Mouse (Mus musculus): ENCODE data around the gene Vmn1r210. TPM values are rescaled to one million over a fixed set of nuclear protein-coding genes. Genes with fewer than 3 reads are reported as not detected.

The Vmn1r210 gene
- polyA plus RNA-seq, 1 experiment from 2014 or later, result not detected

Other genes with a start within 250 kb of the Vmn1r210 start
- not detected in 2 replicates for gene Vmn1r205, start 238.3 kb downstream of the Vmn1r210 start, polyA plus RNA-seq (2015; fragmentation: Nextera tagmentation; extraction: Ambion mirVana)
- gene Vmn1r206, start 207.1 kb downstream of the Vmn1r210 start, polyA plus RNA-seq (2015; fragmentation: Nextera tagmentation; extraction: Ambion mirVana), result not detected in 2 replicates
- not detected in 2 replicates for gene Vmn1r207-ps, start 101.7 kb downstream of the Vmn1r210 start, polyA plus RNA-seq (2015; fragmentation: Nextera tagmentation; extraction: Ambion mirVana)
- not detected in 2 replicates for gene Vmn1r208, start 53.9 kb downstream of the Vmn1r210 start, polyA plus RNA-seq (2015; fragmentation: Nextera tagmentation; extraction: Ambion mirVana)
- not detected in 2 replicates for gene Vmn1r209, start 21.7 kb downstream of the Vmn1r210 start, polyA plus RNA-seq (2015; fragmentation: Nextera tagmentation; extraction: Ambion mirVana)
- not detected in 2 replicates for gene Vmn1r211, start 26.2 kb upstream of the Vmn1r210 start, polyA plus RNA-seq (2015; fragmentation: Nextera tagmentation; extraction: Ambion mirVana)
- gene Vmn1r212, start 52.9 kb upstream of the Vmn1r210 start, polyA plus RNA-seq (2015; fragmentation: Nextera tagmentation; extraction: Ambion mirVana), result not detected in 2 replicates
- gene Vmn1r213, start 176.3 kb upstream of the Vmn1r210 start, polyA plus RNA-seq (2015; fragmentation: Nextera tagmentation; extraction: Ambion mirVana), result not detected in 2 replicates
- gene Vmn1r214, start 199.1 kb upstream of the Vmn1r210 start, polyA plus RNA-seq (2015; fragmentation: Nextera tagmentation; extraction: Ambion mirVana), result not detected in 2 replicates
- not detected in 2 replicates for gene Vmn1r215, start 236.7 kb upstream of the Vmn1r210 start, polyA plus RNA-seq (2015; fragmentation: Nextera tagmentation; extraction: Ambion mirVana)

Measured in midbrain, embryonic 13.5 days (tissue).